Mouse (Mus musculus): ENCODE results near the gene Hyal3. TPM values are rescaled to one million over a fixed set of nuclear protein-coding genes. Genes with fewer than 3 reads are reported as not detected.

Gene Hyal3
- polyA plus RNA-seq, 1 experiment from 2014 or later, result 1.7 TPM

- ATAC-seq, result peak; percentile 1
- DNase-seq (ENCODE audit: low spot score), result peak; percentile 48
Observed at GRCm38 (mm10) chr9:107633661-107634405, 53.2 kb downstream of the Hyal3 start.

DNA sequence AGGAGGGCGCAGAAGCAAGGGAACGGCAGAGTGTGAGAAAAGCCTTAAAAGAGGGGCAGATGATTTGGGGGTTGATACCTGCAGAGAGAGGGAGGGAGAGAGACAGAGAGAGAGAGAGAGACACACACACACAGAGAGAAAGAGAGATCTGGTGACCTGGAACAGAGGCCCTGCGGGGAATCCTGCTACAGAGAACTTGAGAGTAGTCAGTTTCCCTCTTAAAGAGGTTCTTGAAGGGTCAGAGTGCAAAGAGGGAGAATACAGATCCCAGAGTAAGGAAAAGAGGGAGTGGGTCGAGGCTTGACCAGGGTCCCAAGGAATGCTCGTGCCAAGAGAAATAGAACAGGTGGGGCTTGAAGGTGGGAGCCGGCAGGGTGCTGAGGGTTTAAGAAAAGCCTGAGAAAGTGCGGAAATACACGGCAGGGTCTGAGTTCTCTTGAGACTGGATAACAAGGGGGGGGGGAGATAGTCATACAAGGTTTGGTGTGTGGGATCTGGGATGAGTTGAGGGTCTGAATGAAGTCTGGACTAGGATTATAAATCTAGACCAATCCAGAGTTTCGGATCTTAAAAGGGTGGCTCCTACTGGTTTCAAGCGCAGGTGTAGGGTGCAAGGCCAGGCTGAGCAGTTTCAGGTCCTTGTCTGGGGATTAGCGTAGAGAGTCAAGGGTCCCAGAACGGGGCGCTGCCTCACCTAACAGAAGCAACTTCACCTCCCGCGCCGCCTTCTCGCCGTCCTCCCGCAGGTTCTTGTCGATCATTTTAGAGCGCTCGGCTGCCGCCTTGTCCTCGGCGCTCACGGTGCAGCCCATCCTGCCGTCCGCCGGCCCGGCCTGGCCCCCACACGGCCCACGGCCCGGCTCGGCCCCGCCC, 54.0 kb downstream of the Hyal3 start:
- peak overlapping the region; percentile 90 for H3K4me2 ChIP-seq (replicated peaks; ENCODE audit: low read depth, low read length)
- no peak for TF ChIP-seq EP300 (IDR thresholded peaks at IDR 0.05)
- TF ChIP-seq CTCF (IDR thresholded peaks at IDR 0.05), result 0 out of 2 replicates have a peak, but pooled peaks have one; percentile 7
- H3K27me3 ChIP-seq (replicated peaks; ENCODE audit: insufficient read depth, low read length), result no peaks in the 10 kb centered on the region
- WGBS, result 1% methylated on average over 35 of the region's 35 CpGs
- H3K9me3 ChIP-seq (ENCODE audit: low read length), result no peaks in the 10 kb centered on the region
- peaks cover 25% of the 10 kb centered on the region for H3K4me1 ChIP-seq (ENCODE audit: insufficient read depth, low read depth, low read length)
- peak overlapping the region; percentile 90 for H3K27ac ChIP-seq (ENCODE audit: low read length)
- H3K9ac ChIP-seq (replicated peaks; ENCODE audit: low read depth), result peak overlapping the region; percentile 96
- no peaks in the 10 kb centered on the region for H3K36me3 ChIP-seq (ENCODE audit: insufficient read depth, low read length)
- DNase-seq (ENCODE audit: low spot score), result no peak
- no peak for ATAC-seq
- H3K4me3 ChIP-seq (ENCODE audit: low read depth, low read length), result peak overlapping the region; percentile 90

More at GRCm38 (mm10) chr9:107633661-107634405, 53.2 kb downstream of the Hyal3 start:
- H3K27ac ChIP-seq (ENCODE audit: low read length), result peak overlapping the region; percentile 90
- no peak for TF ChIP-seq EP300 (IDR thresholded peaks at IDR 0.05)
- no peak for TF ChIP-seq CTCF (IDR thresholded peaks at IDR 0.05)
- H3K4me2 ChIP-seq (replicated peaks; ENCODE audit: low read depth, low read length), result peak overlapping the region; percentile 90
- H3K27me3 ChIP-seq (replicated peaks; ENCODE audit: insufficient read depth, low read length), result no peaks in the 10 kb centered on the region
- peak overlapping the region; percentile 90 for H3K4me3 ChIP-seq (ENCODE audit: low read depth, low read length)
- H3K36me3 ChIP-seq (ENCODE audit: insufficient read depth, low read length), result no peaks in the 10 kb centered on the region
- H3K4me1 ChIP-seq (ENCODE audit: insufficient read depth, low read depth, low read length), result peaks cover 33% of the 10 kb centered on the region
- H3K9me3 ChIP-seq (ENCODE audit: low read length), result no peaks in the 10 kb centered on the region
- WGBS, result 5% methylated on average over 15 of the region's 15 CpGs
- H3K9ac ChIP-seq (replicated peaks; ENCODE audit: low read depth), result peak overlapping the region; percentile 96

GRCm38 (mm10) chr9:107635279-107636028, 54.8 kb downstream of the Hyal3 start, which contains the start of gene Gnai2:
Gene Gnai2, minus strand, starts transcription at chr9:107635367.
- Histone ChIP-seq H3K9me3 (ENCODE audit: low read length) (no peaks in the 10 kb centered on the region), H3K4me2 (replicated peaks; ENCODE audit: low read depth, low read length) (peak within 1 kb of the TSS; percentile 90), H3K36me3 (ENCODE audit: insufficient read depth, low read length) (no peaks in the 10 kb centered on the region), H3K27ac (ENCODE audit: low read length) (peak within 1 kb of the TSS; percentile 90), H3K27me3 (replicated peaks; ENCODE audit: insufficient read depth, low read length) (no peaks in the 10 kb centered on the region), H3K4me1 (ENCODE audit: insufficient read depth, low read depth, low read length) (peaks cover 22% of the 10 kb centered on the region), H3K4me3 (ENCODE audit: low read depth, low read length) (peak within 1 kb of the TSS; percentile 90), H3K9ac (replicated peaks; ENCODE audit: low read depth) (peak within 1 kb of the TSS; percentile 96)
- DNase-seq (ENCODE audit: low spot score) (peak; percentile 99), ATAC-seq (peak; percentile 95)
- TF ChIP-seq EP300 (IDR thresholded peaks at IDR 0.05) (no peak), CTCF (IDR thresholded peaks at IDR 0.05) (peak; percentile 33; the same call in 1 of the 2 replicates)
- 3% methylated on average over 37 of the region's 38 CpGs for WGBS

Other genes starting within 250 kb of the Hyal3 start
- gene Hemk1, start 242.5 kb upstream of the Hyal3 start, polyA plus RNA-seq (2015; fragmentation: Nextera tagmentation; extraction: Ambion mirVana), result 5.9 and 8.3 TPM in 2 replicates
- gene 6430571L13Rik, start 240.2 kb upstream of the Hyal3 start, polyA plus RNA-seq (2015; fragmentation: Nextera tagmentation; extraction: Ambion mirVana), result 0.23 and 0.36 TPM in 2 replicates
- gene Cacna2d2, start 181.2 kb upstream of the Hyal3 start, polyA plus RNA-seq (2015; fragmentation: Nextera tagmentation; extraction: Ambion mirVana), result 0.04 TPM in 1 of 2 replicates, not detected in the other
- 48.4 and 48.5 TPM in 2 replicates for gene Tmem115, start 46.9 kb upstream of the Hyal3 start, polyA plus RNA-seq (2015; fragmentation: Nextera tagmentation; extraction: Ambion mirVana)
- 29.7 and 34.7 TPM in 2 replicates for gene Cyb561d2, start 38.6 kb upstream of the Hyal3 start, polyA plus RNA-seq (2015; fragmentation: Nextera tagmentation; extraction: Ambion mirVana)
- gene Nprl2, start 38.6 kb upstream of the Hyal3 start, polyA plus RNA-seq (2015; fragmentation: Nextera tagmentation; extraction: Ambion mirVana), result 24.7 and 28.0 TPM in 2 replicates
- 9.1 and 10.7 TPM in 2 replicates for gene Zmynd10, start 33.5 kb upstream of the Hyal3 start, polyA plus RNA-seq (2015; fragmentation: Nextera tagmentation; extraction: Ambion mirVana)
- 86.1 and 97.7 TPM in 2 replicates for gene Rassf1, start 29.3 kb upstream of the Hyal3 start, polyA plus RNA-seq (2015; fragmentation: Nextera tagmentation; extraction: Ambion mirVana)
- 38.1 and 41.5 TPM in 2 replicates for gene Tusc2, start 17.6 kb upstream of the Hyal3 start, polyA plus RNA-seq (2015; fragmentation: Nextera tagmentation; extraction: Ambion mirVana)
- 103 and 104 TPM in 2 replicates for gene Hyal2, start 12.9 kb upstream of the Hyal3 start, polyA plus RNA-seq (2015; fragmentation: Nextera tagmentation; extraction: Ambion mirVana)
- 9.7 and 11.0 TPM in 2 replicates for gene Hyal1, start 3.9 kb upstream of the Hyal3 start, polyA plus RNA-seq (2015; fragmentation: Nextera tagmentation; extraction: Ambion mirVana)
- 17.9 and 22.0 TPM in 2 replicates for gene Naa80, start 1.9 kb upstream of the Hyal3 start, polyA plus RNA-seq (2015; fragmentation: Nextera tagmentation; extraction: Ambion mirVana)
- 22.4 and 24.1 TPM in 2 replicates for gene Ifrd2, start 6.8 kb downstream of the Hyal3 start, polyA plus RNA-seq (2015; fragmentation: Nextera tagmentation; extraction: Ambion mirVana)
- gene Sema3b, start 28.4 kb downstream of the Hyal3 start, polyA plus RNA-seq (2015; fragmentation: Nextera tagmentation; extraction: Ambion mirVana), result 31.9 and 34.3 TPM in 2 replicates
- 414 and 417 TPM in 2 replicates for gene Gnai2, start 54.5 kb downstream of the Hyal3 start, polyA plus RNA-seq (2015; fragmentation: Nextera tagmentation; extraction: Ambion mirVana)
- gene Slc38a3, start 88.7 kb downstream of the Hyal3 start, polyA plus RNA-seq (2015; fragmentation: Nextera tagmentation; extraction: Ambion mirVana), result 0.51 and 0.81 TPM in 2 replicates
- 0.23 and 0.30 TPM in 2 replicates for gene Gnat1, start 98.9 kb downstream of the Hyal3 start, polyA plus RNA-seq (2015; fragmentation: Nextera tagmentation; extraction: Ambion mirVana)
- gene Sema3f, start 129.7 kb downstream of the Hyal3 start, polyA plus RNA-seq (2015; fragmentation: Nextera tagmentation; extraction: Ambion mirVana), result 23.4 and 24.9 TPM in 2 replicates
- gene Rbm5, start 190.2 kb downstream of the Hyal3 start, polyA plus RNA-seq (2015; fragmentation: Nextera tagmentation; extraction: Ambion mirVana), result 119 and 128 TPM in 2 replicates

Measured in lung, postnatal 0 days (tissue).